Mouse (Mus musculus) heart, embryonic 14.5 days (tissue): ENCODE results near the gene AC140267.1. TPM values are rescaled to one million over a fixed set of nuclear protein-coding genes. Genes with fewer than 3 reads are reported as not detected.

Experiments used
- ATAC-seq: fragments of 200-750 bp; cut with Nextera tagmentation; 2 replicates; pipeline ENCODE4 v1.8.0; 2017; ENCODE audit warnings: low read depth, moderate TSS enrichment; ENCODE audit not compliant: insufficient number of reproducible peaks, insufficient read depth, low FRiP score
- H3K27ac ChIP-seq, 2 experiments: fragments of 200-500 bp in 1 of 2; fragments of 300-500 bp in 1 of 2; sonication (generic) in 1 of 2; replicated peaks in 1 of 2; 2 replicates each; pipeline ENCODE4 v1.5.1; 2012 to 2014; ENCODE audit warnings: low read depth in 2 of 2, low read length in 2 of 2, control low read depth in 1 of 2, mild to moderate bottlenecking in 1 of 2, mixed read lengths in 1 of 2; ENCODE audit not compliant: control insufficient read depth in 1 of 2, insufficient read depth in 1 of 2
- H3K27me3 ChIP-seq: fragments of 300-500 bp; sonication (generic); 2 replicates; pipeline ENCODE4 v1.6.1; 2014; ENCODE audit warnings: mild to moderate bottlenecking, low read length, control low read depth; ENCODE audit not compliant: control insufficient read depth, insufficient read depth
- H3K36me3 ChIP-seq: fragments of 300-500 bp; sonication (generic); 2 replicates; pipeline ENCODE4 v1.6.1; 2014; ENCODE audit warnings: mild to moderate bottlenecking, control low read depth, low read length, mixed read lengths; ENCODE audit not compliant: control insufficient read depth, insufficient read depth
- H3K4me1 ChIP-seq, 2 experiments: fragments of 200-500 bp in 1 of 2; fragments of 300-500 bp in 1 of 2; sonication (generic) in 1 of 2; 2 replicates each; pipeline ENCODE4 v1.6.1; 2012 to 2014; ENCODE audit warnings: low read length in 2 of 2, control low read depth in 1 of 2, mixed read lengths in 1 of 2; ENCODE audit not compliant: control insufficient read depth in 2 of 2, insufficient read depth in 2 of 2
- H3K4me2 ChIP-seq: fragments of 300-500 bp; sonication (generic); 2 replicates; pipeline ENCODE4 v1.6.1; 2014; ENCODE audit warnings: mild to moderate bottlenecking, low read length
- H3K4me3 ChIP-seq, 2 experiments: fragments of 200-500 bp in 1 of 2; fragments of 300-500 bp in 1 of 2; sonication (generic) in 1 of 2; 2 replicates each; pipeline ENCODE4 v1.5.1; 2012 to 2014; ENCODE audit warnings: low read length in 2 of 2, mild to moderate bottlenecking in 2 of 2, control low read depth in 1 of 2, low read depth in 1 of 2, moderate library complexity in 1 of 2; ENCODE audit not compliant: control insufficient read depth in 1 of 2, insufficient read depth in 1 of 2
- H3K9ac ChIP-seq: fragments of 300-500 bp; sonication (generic); 2 replicates; pipeline ENCODE4 v1.6.1; 2014; ENCODE audit warnings: mild to moderate bottlenecking, low read length
- H3K9me3 ChIP-seq: fragments of 300-500 bp; sonication (generic); 2 replicates; pipeline ENCODE4 v1.6.1; 2016; ENCODE audit warnings: low read length, control low read depth; ENCODE audit not compliant: control insufficient read depth
- WGBS: fragments of 180-500 bp; shearing (Covaris S2); extraction: QIAGEN DNeasy Blood & Tissue Kit; methylation state at CpG from one replicate; pipeline ENCODE4 v1.1.7; 2014; 5-methylcytosine and 5-hydroxymethylcytosine counted together
- polyA plus RNA-seq: library from polyadenylated mRNA; unstranded; fragments of >200 nt; fragmentation: Nextera tagmentation; extraction: Ambion mirVana; gene quantifications from 2 replicates; pipeline ENCODE4 v1.2.1, GENCODE M21; 2014

The AC140267.1 gene
- polyA plus RNA-seq, 1 experiment from 2014 or later, result not detected

- 74% methylated on average over 17 of the region's 17 CpGs for WGBS
- no peak overlapping the region for H3K27ac ChIP-seq
- no peak overlapping the region for H3K4me3 ChIP-seq
- peaks cover 4 to 7% of the 10 kb centered on the region in 2 experiments for H3K4me1 ChIP-seq
- H3K9ac ChIP-seq, result no peak overlapping the region
- no peak overlapping the region for H3K4me2 ChIP-seq
- no peaks in the 10 kb centered on the region for H3K36me3 ChIP-seq
- no peaks in the 10 kb centered on the region for H3K9me3 ChIP-seq
- H3K27me3 ChIP-seq, result no peaks in the 10 kb centered on the region
- ATAC-seq, result no peak
Observed at GRCm38 (mm10) chr15:80228071-80228800, 7.4 kb upstream of the AC140267.1 start.

GRCm38 (mm10) chr15:80232331-80232730 is 3.3 kb upstream of the AC140267.1 start:
- H3K9ac ChIP-seq, result no peak overlapping the region
- WGBS, result 68% methylated on average over 2 of the region's 2 CpGs
- H3K9me3 ChIP-seq, result no peaks in the 10 kb centered on the region
- H3K4me3 ChIP-seq, result no peak overlapping the region
- H3K4me1 ChIP-seq, result peaks cover 0 to 17% of the 10 kb centered on the region in 2 experiments; a peak in 2 of 4 replicates
- H3K36me3 ChIP-seq, result peaks cover 18% of the 10 kb centered on the region
- H3K4me2 ChIP-seq, result no peak overlapping the region
- H3K27me3 ChIP-seq, result no peaks in the 10 kb centered on the region
- H3K27ac ChIP-seq, result no peak overlapping the region
- no peak for ATAC-seq

- peaks cover 25% of the 10 kb centered on the region for H3K36me3 ChIP-seq
- H3K9me3 ChIP-seq, result no peaks in the 10 kb centered on the region
- H3K4me2 ChIP-seq, result peak overlapping the region; percentile 67
- ATAC-seq, result no peak
- H3K4me3 ChIP-seq, result no peak overlapping the region
- WGBS, result 71% methylated on average over 4 of the region's 4 CpGs
- peaks cover 0 to 17% of the 10 kb centered on the region in 2 experiments; a peak in 2 of 4 replicates for H3K4me1 ChIP-seq
- peak overlapping the region in 1 of 2 experiments; percentile 81; a peak in 2 of 4 replicates for H3K27ac ChIP-seq
- no peaks in the 10 kb centered on the region for H3K27me3 ChIP-seq
- peak overlapping the region; percentile 70; the same call in 1 of the 2 replicates for H3K9ac ChIP-seq
Observed at GRCm38 (mm10) chr15:80233053-80233452, 2.6 kb upstream of the AC140267.1 start.

- 0% methylated on average over 58 of the region's 67 CpGs for WGBS
- Histone ChIP-seq H3K36me3 (peaks cover 34% of the 10 kb centered on the region), H3K4me2 (peak within 1 kb of the TSS; percentile 84), H3K27ac (peak within 1 kb of the TSS; percentile 57 to 81), H3K9me3 (no peaks in the 10 kb centered on the region), H3K9ac (peak within 1 kb of the TSS; percentile 88), H3K4me3 (peak within 1 kb of the TSS; percentile 75 to 83), H3K4me1 (peaks cover 0 to 17% of the 10 kb centered on the region in 2 experiments; a peak in 2 of 4 replicates), H3K27me3 (no peaks in the 10 kb centered on the region)
- ATAC-seq, result peak; percentile 97
Observed at GRCm38 (mm10) chr15:80233733-80234509, 1.7 kb upstream of the AC140267.1 start, which contains the start of gene Mief1. Mief1 (plus strand) TSS chr15:80234018.

- H3K4me3 ChIP-seq, result no peak overlapping the region
- H3K36me3 ChIP-seq, result peaks cover 96% of the 10 kb centered on the region
- no peak for ATAC-seq
- peaks cover 16 to 22% of the 10 kb centered on the region in 2 experiments for H3K4me1 ChIP-seq
- WGBS, result 92% methylated on average over 12 of the region's 12 CpGs
- H3K27ac ChIP-seq, result no peak overlapping the region
- no peaks in the 10 kb centered on the region for H3K9me3 ChIP-seq
- H3K9ac ChIP-seq, result no peak overlapping the region
- H3K4me2 ChIP-seq, result no peak overlapping the region
- H3K27me3 ChIP-seq, result no peaks in the 10 kb centered on the region
Observed at GRCm38 (mm10) chr15:80248135-80248534, 12.5 kb downstream of the AC140267.1 start.

- ATAC-seq, result no peak
- WGBS, result 97% methylated on average over 1 of the region's 1 CpGs
- peaks cover 95% of the 10 kb centered on the region for H3K36me3 ChIP-seq
- no peak overlapping the region for H3K9ac ChIP-seq
- no peak overlapping the region for H3K4me2 ChIP-seq
- H3K27me3 ChIP-seq, result no peaks in the 10 kb centered on the region
- no peak overlapping the region for H3K4me3 ChIP-seq
- no peaks in the 10 kb centered on the region for H3K9me3 ChIP-seq
- peaks cover 16 to 24% of the 10 kb centered on the region in 2 experiments for H3K4me1 ChIP-seq
- no peak overlapping the region for H3K27ac ChIP-seq
Observed at GRCm38 (mm10) chr15:80248596-80248995, 13.0 kb downstream of the AC140267.1 start.

- 91% methylated on average over 10 of the region's 10 CpGs for WGBS
- H3K4me2 ChIP-seq, result no peak overlapping the region
- peaks cover 84% of the 10 kb centered on the region for H3K36me3 ChIP-seq
- H3K27me3 ChIP-seq, result no peaks in the 10 kb centered on the region
- no peak for ATAC-seq
- no peak overlapping the region for H3K4me3 ChIP-seq
- peak overlapping the region in 1 of 2 experiments; percentile 81; a peak in 1 of 4 replicates for H3K27ac ChIP-seq
- H3K9me3 ChIP-seq, result no peaks in the 10 kb centered on the region
- H3K9ac ChIP-seq, result peak overlapping the region; percentile 23; the same call in 1 of the 2 replicates
- peaks cover 20 to 35% of the 10 kb centered on the region in 2 experiments for H3K4me1 ChIP-seq
Observed at GRCm38 (mm10) chr15:80249672-80250071, 14.0 kb downstream of the AC140267.1 start.
